Mouse (Mus musculus): Measurements from ENCODE around the gene Slc9b1.

- no peak for TF ChIP-seq GATA1 (IDR thresholded peaks at IDR 0.05; ENCODE audit: low read length)
- TF ChIP-seq TAL1 (IDR thresholded peaks at IDR 0.05; ENCODE audit: low read length): no peak
Measured at GRCm38 (mm10) chr3:135395085-135395484, 47.3 kb downstream of the Slc9b1 start.

Data from erythroblast, embryonic 14.5 days (primary cell).